Mouse (Mus musculus): Measurements from ENCODE around the gene Icmt. TPM values are rescaled to one million over a fixed set of nuclear protein-coding genes. Genes with fewer than 3 reads are reported as not detected.

The Icmt gene
- total RNA-seq, 2 experiments from 2014 or later, result 22.8 to 23.4 TPM

GRCm38 (mm10) chr4:152273621-152274236 is 23.3 kb upstream of the Icmt start, which contains the start of gene Gpr153:
Gene Gpr153 (plus strand): TSS chr4:152274232.
- intact Hi-C loops (cut with DNase I), result no loop called here
- DNase-seq, result no peak

GRCm38 (mm10) chr4:152274681-152275131 is 22.3 kb upstream of the Icmt start:
- no peak for DNase-seq
- intact Hi-C loops (cut with DNase I), result no loop called here

- intact Hi-C loops (cut with DNase I), result no loop called here
- DNase-seq, result peak; percentile 70
Observed at GRCm38 (mm10) chr4:152276389-152277347, 20.4 kb upstream of the Icmt start.

GRCm38 (mm10) chr4:152277916-152278315 is 19.1 kb upstream of the Icmt start:
- intact Hi-C loops (cut with DNase I), result no loop called here
- no peak for DNase-seq

- DNase-seq, result peak; percentile 92
- intact Hi-C loops (cut with DNase I), result no loop called here
Observed at GRCm38 (mm10) chr4:152278986-152279385, 18.0 kb upstream of the Icmt start.

- no peak for DNase-seq
- intact Hi-C loops (cut with DNase I), result loop anchor here (5.0 kb wide), 1 partner anchor 69 kb away; no protein-coding TSS in a partner anchor
Observed at GRCm38 (mm10) chr4:152281601-152282000, 15.4 kb upstream of the Icmt start.

- no peak for DNase-seq
- intact Hi-C loops (cut with DNase I), result loop anchor here (5.0 kb wide), 1 partner anchor 70 kb away; no protein-coding TSS in a partner anchor
Observed at GRCm38 (mm10) chr4:152282721-152283120, 14.3 kb upstream of the Icmt start.

GRCm38 (mm10) chr4:152283186-152283950 is 13.7 kb upstream of the Icmt start:
- peak; percentile 88 for DNase-seq
- intact Hi-C loops (cut with DNase I), result loop anchor here (5.0 kb wide), 1 partner anchor 71 kb away; no protein-coding TSS in a partner anchor

- DNase-seq, result peak; percentile 67
- intact Hi-C loops (cut with DNase I), result loop anchor here (5.0 kb wide), 1 partner anchor 108 kb away; the partner anchor contains the start of gene Acot7
Observed at GRCm38 (mm10) chr4:152285505-152285904, 11.5 kb upstream of the Icmt start.

- intact Hi-C loops (cut with DNase I), result loop anchor here (5.0 kb wide), 1 partner anchor 109 kb away; the partner anchor contains the start of gene Acot7
- DNase-seq, result no peak
Observed at GRCm38 (mm10) chr4:152286183-152286582, 10.8 kb upstream of the Icmt start.

- intact Hi-C loops (cut with DNase I), result loop anchor here (5.0 kb wide), 1 partner anchor 110 kb away; the partner anchor contains the start of gene Acot7
- DNase-seq, result no peak
Observed at GRCm38 (mm10) chr4:152286887-152287286, 10.1 kb upstream of the Icmt start.

- intact Hi-C loops (cut with DNase I), result loop anchor here (5.0 kb wide), 1 partner anchor 110 kb away; the partner anchor contains the start of gene Acot7
- DNase-seq, result no peak
Observed at GRCm38 (mm10) chr4:152287317-152288120, 9.5 kb upstream of the Icmt start.

GRCm38 (mm10) chr4:152288398-152288945 is 8.6 kb upstream of the Icmt start:
- intact Hi-C loops (cut with DNase I), result loop anchor here (5.0 kb wide), 1 partner anchor 111 kb away; the partner anchor contains the start of gene Acot7
- no peak for DNase-seq

- no peak for DNase-seq
- intact Hi-C loops (cut with DNase I), result no loop called here
Observed at GRCm38 (mm10) chr4:152290385-152290784, 6.6 kb upstream of the Icmt start.

- intact Hi-C loops (cut with DNase I), result no loop called here
Observed at GRCm38 (mm10) chr4:152290991-152291390, 6.0 kb upstream of the Icmt start.

GRCm38 (mm10) chr4:152291562-152291961 is 5.5 kb upstream of the Icmt start, which contains the start of gene Hes3:
Gene Hes3 (minus strand): TSS chr4:152291662.
- intact Hi-C loops (cut with DNase I), result no loop called here
- no peak for DNase-seq

More at GRCm38 (mm10) chr4:152290991-152291390, 6.0 kb upstream of the Icmt start:
- DNase-seq, result no peak

GRCm38 (mm10) chr4:152292102-152292765 is 4.8 kb upstream of the Icmt start:
- intact Hi-C loops (cut with DNase I), result no loop called here
- no peak for DNase-seq

GRCm38 (mm10) chr4:152294188-152294929 is 2.7 kb upstream of the Icmt start:
- no peak for DNase-seq
- intact Hi-C loops (cut with DNase I), result no loop called here

Measured in left cerebral cortex, postnatal 4 days (tissue).